Mouse (Mus musculus): ENCODE data around the gene Rnaset2a. TPM values are rescaled to one million over a fixed set of nuclear protein-coding genes. Genes with fewer than 3 reads are reported as not detected.

Gene Rnaset2a
- total RNA-seq, 2 experiments from 2014 or later = 5.0 to 30.9 TPM

Other genes starting within 250 kb of the Rnaset2a start
- 6.5 and 11.9 TPM in 2 replicates for gene Tagap, start 222.1 kb downstream of the Rnaset2a start, total RNA-seq (2015; ENCODE audit: low replicate concordance)
- gene Tagap, start 222.1 kb downstream of the Rnaset2a start, total RNA-seq (2017; ENCODE audit: low replicate concordance) = 5.2 and 6.1 TPM in 2 replicates
- gene Rsph3a, start 202.5 kb downstream of the Rnaset2a start, total RNA-seq (2015; ENCODE audit: low replicate concordance) = 12.5 and 19.4 TPM in 2 replicates
- gene Rsph3a, start 202.5 kb downstream of the Rnaset2a start, total RNA-seq (2017; ENCODE audit: low replicate concordance) = 7.8 and 8.0 TPM in 2 replicates
- not detected in 2 replicates for gene Gm49673, start 309 bp downstream of the Rnaset2a start, total RNA-seq (2015; ENCODE audit: low replicate concordance)
- gene Gm49673, start 309 bp downstream of the Rnaset2a start, total RNA-seq (2017; ENCODE audit: low replicate concordance) = not detected in 2 replicates
- 6.7 and 7.9 TPM in 2 replicates for gene Fgfr1op, start 17.4 kb upstream of the Rnaset2a start, total RNA-seq (2015; ENCODE audit: low replicate concordance)
- gene Fgfr1op, start 17.4 kb upstream of the Rnaset2a start, total RNA-seq (2017; ENCODE audit: low replicate concordance) = 5.4 and 6.3 TPM in 2 replicates
- not detected in 2 replicates for gene Ccr6, start 87.9 kb upstream of the Rnaset2a start, total RNA-seq (2015; ENCODE audit: low replicate concordance)
- gene Ccr6, start 87.9 kb upstream of the Rnaset2a start, total RNA-seq (2017; ENCODE audit: low replicate concordance) = not detected in 2 replicates
- gene Mpc1, start 134.8 kb upstream of the Rnaset2a start, total RNA-seq (2015; ENCODE audit: low replicate concordance) = 46.5 and 65.0 TPM in 2 replicates
- 21.7 and 52.1 TPM in 2 replicates for gene Mpc1, start 134.8 kb upstream of the Rnaset2a start, total RNA-seq (2017; ENCODE audit: low replicate concordance)
- gene Sft2d1, start 163.0 kb upstream of the Rnaset2a start, total RNA-seq (2015; ENCODE audit: low replicate concordance) = 94.7 and 111 TPM in 2 replicates
- 8.0 and 8.2 TPM in 2 replicates for gene Sft2d1, start 163.0 kb upstream of the Rnaset2a start, total RNA-seq (2017; ENCODE audit: low replicate concordance)
- 0.42 TPM in 1 of 2 replicates, not detected in the other for gene Prr18, start 189.4 kb upstream of the Rnaset2a start, total RNA-seq (2015; ENCODE audit: low replicate concordance)
- not detected in 2 replicates for gene Prr18, start 189.4 kb upstream of the Rnaset2a start, total RNA-seq (2017; ENCODE audit: low replicate concordance)
- gene T2, start 207.9 kb upstream of the Rnaset2a start, total RNA-seq (2015; ENCODE audit: low replicate concordance) = not detected in 2 replicates
- not detected in 2 replicates for gene T2, start 207.9 kb upstream of the Rnaset2a start, total RNA-seq (2017; ENCODE audit: low replicate concordance)